Mouse (Mus musculus) erythroid progenitor cell, adult 5-6 weeks (primary cell): ENCODE results near the gene Hcls1. TPM values are rescaled to one million over a fixed set of nuclear protein-coding genes. Genes with fewer than 3 reads are reported as not detected.

Source experiments
- ATAC-seq: replicated peaks from 2 replicates; pipeline ENCODE4 v1.8.0; 2016; ENCODE audit warnings: moderate number of reproducible peaks, mild to moderate bottlenecking, moderate TSS enrichment, inconsistent platforms; ENCODE audit not compliant: poor library complexity, low FRiP score, severe bottlenecking
- total RNA-seq, 2 experiments: library from RNA; stranded (forward) in 1 of 2; stranded (reverse) in 1 of 2; fragments of 150-400 nt in 1 of 2; fragments of 186-747, 209-891 nt in 1 of 2; gene quantifications; 2 replicates each; pipeline versions ENCODE4 v1.2.3 to v1.2.4; 2015 to 2017; ENCODE audit warnings: low replicate concordance in 2 of 2

The Hcls1 gene
- total RNA-seq (2015; ENCODE audit: low replicate concordance) (11.3 and 15.9 TPM in 2 replicates), total RNA-seq (2017; ENCODE audit: low replicate concordance) (32.9 and 38.5 TPM in 2 replicates)

- peak; percentile 52 for ATAC-seq
Measured at GRCm38 (mm10) chr16:36934841-36935620, at the start of gene Hcls1. Gene Hcls1, plus strand, starts transcription at chr16:36934983.

- ATAC-seq, result no peak
Measured at GRCm38 (mm10) chr16:36885912-36886311, 48.9 kb upstream of the Hcls1 start.

GRCm38 (mm10) chr16:36887546-36887945, 47.2 kb upstream of the Hcls1 start:
- ATAC-seq, result no peak

GRCm38 (mm10) chr16:36890559-36890958, 44.2 kb upstream of the Hcls1 start:
- ATAC-seq, result peak; percentile 89

GRCm38 (mm10) chr16:36891415-36891814, 43.4 kb upstream of the Hcls1 start:
- peak; percentile 52 for ATAC-seq

- peak; percentile 35; the same call in 1 of the 2 replicates for ATAC-seq
Measured at GRCm38 (mm10) chr16:36893317-36893716, 41.5 kb upstream of the Hcls1 start.

- ATAC-seq, result 0 out of 2 replicates have a peak, but pooled peaks have one; percentile 37
Measured at GRCm38 (mm10) chr16:36896712-36897111, 38.1 kb upstream of the Hcls1 start.

GRCm38 (mm10) chr16:36903156-36903555, 31.6 kb upstream of the Hcls1 start:
- ATAC-seq, result no peak

GRCm38 (mm10) chr16:36911909-36912308, 22.9 kb upstream of the Hcls1 start:
- no peak for ATAC-seq

GRCm38 (mm10) chr16:36912311-36912710, 22.5 kb upstream of the Hcls1 start:
- ATAC-seq, result no peak

GRCm38 (mm10) chr16:36914195-36914594, 20.6 kb upstream of the Hcls1 start:
- no peak for ATAC-seq

GRCm38 (mm10) chr16:36918505-36918904, 16.3 kb upstream of the Hcls1 start:
- no peak for ATAC-seq

- no peak for ATAC-seq
Measured at GRCm38 (mm10) chr16:36920410-36920809, 14.4 kb upstream of the Hcls1 start.

GRCm38 (mm10) chr16:36921067-36921613, 13.6 kb upstream of the Hcls1 start:
- no peak for ATAC-seq

- no peak for ATAC-seq
Measured at GRCm38 (mm10) chr16:36921980-36922379, 12.8 kb upstream of the Hcls1 start.

GRCm38 (mm10) chr16:36924312-36924711, 10.5 kb upstream of the Hcls1 start:
- ATAC-seq, result no peak

- no peak for ATAC-seq
Measured at GRCm38 (mm10) chr16:36925351-36925750, 9.4 kb upstream of the Hcls1 start.

GRCm38 (mm10) chr16:36925797-36926196, 9.0 kb upstream of the Hcls1 start:
- ATAC-seq, result no peak

- ATAC-seq, result no peak
Measured at GRCm38 (mm10) chr16:36926514-36927447, 8.0 kb upstream of the Hcls1 start.

- ATAC-seq, result no peak
Measured at GRCm38 (mm10) chr16:36927495-36928105, 7.2 kb upstream of the Hcls1 start.
